Mouse (Mus musculus): ENCODE data around the gene 1700025C18Rik. TPM values are rescaled to one million over a fixed set of nuclear protein-coding genes. Genes with fewer than 3 reads are reported as not detected.

1700025C18Rik gene
- polyA plus RNA-seq, 1 experiment from 2014 or later: not detected

GRCm38 (mm10) chr2:165043090-165043636 lies 47.4 kb downstream of the 1700025C18Rik start:
- Histone ChIP-seq H3K4me2 (ENCODE audit: low read depth, low read length) (peak overlapping the region; percentile 14; the same call in 1 of the 2 replicates), H3K4me1 (ENCODE audit: control insufficient read depth, insufficient read depth, low read length) (no peaks in the 10 kb centered on the region)
- WGBS: 8% methylated on average over 17 of the region's 17 CpGs

DNA sequence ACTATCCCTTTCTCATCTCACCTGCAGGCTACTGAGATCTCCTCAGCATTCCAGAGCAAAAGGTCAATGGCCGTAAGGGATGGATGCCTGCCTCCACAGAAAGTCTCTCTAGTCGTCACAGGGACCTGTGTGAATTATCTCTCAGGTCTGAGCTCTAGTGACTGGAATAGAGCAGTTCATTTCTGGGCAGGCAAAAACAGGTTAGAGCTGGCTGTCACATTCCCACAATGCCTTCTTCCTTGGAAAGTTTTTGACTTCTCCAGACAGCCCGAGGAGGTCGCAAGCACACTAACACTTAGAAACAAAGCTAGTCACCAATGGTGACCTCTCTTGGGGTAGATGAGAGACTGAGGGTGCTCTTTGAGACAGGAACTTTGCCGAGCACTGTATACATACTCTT lies 48.4 kb downstream of the 1700025C18Rik start:
- Histone ChIP-seq H3K4me3 (ENCODE audit: low read depth, low read length) (no peak overlapping the region), H3K9me3 (ENCODE audit: control insufficient read depth, low read length) (no peaks in the 10 kb centered on the region), H3K4me1 (ENCODE audit: control insufficient read depth, insufficient read depth, low read length) (no peaks in the 10 kb centered on the region), H3K4me2 (ENCODE audit: low read depth, low read length) (no peak overlapping the region), H3K36me3 (ENCODE audit: control insufficient read depth, insufficient read depth, low read length) (no peaks in the 10 kb centered on the region), H3K27me3 (replicated peaks; ENCODE audit: control insufficient read depth, insufficient read depth, low read length) (no peaks in the 10 kb centered on the region), H3K27ac (replicated peaks; ENCODE audit: low read depth, low read length) (no peak overlapping the region), H3K9ac (ENCODE audit: low read depth, low read length) (no peak overlapping the region)
- DNase-seq (ENCODE audit: low spot score) (no peak), ATAC-seq (ENCODE audit: low read depth) (no peak)
- WGBS: 72% methylated on average over 5 of the region's 5 CpGs

More at GRCm38 (mm10) chr2:165043090-165043636, 47.4 kb downstream of the 1700025C18Rik start:
- Histone ChIP-seq H3K27me3 (replicated peaks; ENCODE audit: control insufficient read depth, insufficient read depth, low read length) (no peaks in the 10 kb centered on the region), H3K9ac (ENCODE audit: low read depth, low read length) (no peak overlapping the region), H3K4me3 (ENCODE audit: low read depth, low read length) (no peak overlapping the region), H3K9me3 (ENCODE audit: control insufficient read depth, low read length) (no peaks in the 10 kb centered on the region), H3K36me3 (ENCODE audit: control insufficient read depth, insufficient read depth, low read length) (no peaks in the 10 kb centered on the region), H3K27ac (replicated peaks; ENCODE audit: low read depth, low read length) (no peak overlapping the region)
- peak; percentile 37 for DNase-seq (ENCODE audit: low spot score)
- ATAC-seq (ENCODE audit: low read depth): peak; percentile 55; the same call in 1 of the 2 replicates

- Histone ChIP-seq H3K27ac (replicated peaks; ENCODE audit: low read depth, low read length) (no peak overlapping the region), H3K4me1 (ENCODE audit: control insufficient read depth, insufficient read depth, low read length) (peaks cover 12% of the 10 kb centered on the region), H3K4me3 (ENCODE audit: low read depth, low read length) (no peak overlapping the region), H3K36me3 (ENCODE audit: control insufficient read depth, insufficient read depth, low read length) (no peaks in the 10 kb centered on the region), H3K27me3 (replicated peaks; ENCODE audit: control insufficient read depth, insufficient read depth, low read length) (no peaks in the 10 kb centered on the region), H3K4me2 (ENCODE audit: low read depth, low read length) (no peak overlapping the region), H3K9ac (ENCODE audit: low read depth, low read length) (no peak overlapping the region), H3K9me3 (ENCODE audit: control insufficient read depth, low read length) (no peaks in the 10 kb centered on the region)
- ATAC-seq (ENCODE audit: low read depth) (no peak), DNase-seq (ENCODE audit: low spot score) (no peak)
- 69% methylated on average over 4 of the region's 4 CpGs for WGBS
These were observed 53.1 kb downstream of the 1700025C18Rik start for GRCm38 (mm10) chr2:165037415-165037814.

DNA sequence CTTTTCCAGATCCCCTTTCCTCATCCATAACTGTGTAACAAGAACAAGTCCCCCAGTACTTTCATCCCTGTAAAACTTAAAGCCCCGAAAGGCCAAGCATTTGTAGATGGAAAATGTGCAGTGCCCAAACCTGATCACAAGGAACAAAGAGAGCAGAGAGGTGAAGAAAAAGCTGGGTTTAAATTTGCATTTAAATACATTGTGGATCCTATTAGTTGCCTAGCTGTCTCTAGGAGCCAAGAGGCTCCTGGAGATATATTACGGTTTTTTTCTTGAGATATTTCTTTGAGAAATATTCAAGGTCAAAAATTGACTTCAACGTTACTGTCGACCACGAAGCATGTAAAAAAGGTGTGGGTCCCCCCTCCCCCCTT lies 55.5 kb downstream of the 1700025C18Rik start:
- 38% methylated on average over 5 of the region's 5 CpGs for WGBS
- ATAC-seq (ENCODE audit: low read depth): no peak
- Histone ChIP-seq H3K4me1 (ENCODE audit: control insufficient read depth, insufficient read depth, low read length) (peaks cover 17% of the 10 kb centered on the region), H3K4me3 (ENCODE audit: low read depth, low read length) (peak overlapping the region; percentile 74), H3K27ac (replicated peaks; ENCODE audit: low read depth, low read length) (0 out of 2 replicates have a peak overlapping the region, but pooled peaks have one; percentile 3), H3K27me3 (replicated peaks; ENCODE audit: control insufficient read depth, insufficient read depth, low read length) (no peaks in the 10 kb centered on the region), H3K4me2 (ENCODE audit: low read depth, low read length) (peak overlapping the region; percentile 40), H3K36me3 (ENCODE audit: control insufficient read depth, insufficient read depth, low read length) (no peaks in the 10 kb centered on the region), H3K9ac (ENCODE audit: low read depth, low read length) (no peak overlapping the region), H3K9me3 (ENCODE audit: control insufficient read depth, low read length) (no peaks in the 10 kb centered on the region)
- no peak for DNase-seq (ENCODE audit: low spot score)

DNA sequence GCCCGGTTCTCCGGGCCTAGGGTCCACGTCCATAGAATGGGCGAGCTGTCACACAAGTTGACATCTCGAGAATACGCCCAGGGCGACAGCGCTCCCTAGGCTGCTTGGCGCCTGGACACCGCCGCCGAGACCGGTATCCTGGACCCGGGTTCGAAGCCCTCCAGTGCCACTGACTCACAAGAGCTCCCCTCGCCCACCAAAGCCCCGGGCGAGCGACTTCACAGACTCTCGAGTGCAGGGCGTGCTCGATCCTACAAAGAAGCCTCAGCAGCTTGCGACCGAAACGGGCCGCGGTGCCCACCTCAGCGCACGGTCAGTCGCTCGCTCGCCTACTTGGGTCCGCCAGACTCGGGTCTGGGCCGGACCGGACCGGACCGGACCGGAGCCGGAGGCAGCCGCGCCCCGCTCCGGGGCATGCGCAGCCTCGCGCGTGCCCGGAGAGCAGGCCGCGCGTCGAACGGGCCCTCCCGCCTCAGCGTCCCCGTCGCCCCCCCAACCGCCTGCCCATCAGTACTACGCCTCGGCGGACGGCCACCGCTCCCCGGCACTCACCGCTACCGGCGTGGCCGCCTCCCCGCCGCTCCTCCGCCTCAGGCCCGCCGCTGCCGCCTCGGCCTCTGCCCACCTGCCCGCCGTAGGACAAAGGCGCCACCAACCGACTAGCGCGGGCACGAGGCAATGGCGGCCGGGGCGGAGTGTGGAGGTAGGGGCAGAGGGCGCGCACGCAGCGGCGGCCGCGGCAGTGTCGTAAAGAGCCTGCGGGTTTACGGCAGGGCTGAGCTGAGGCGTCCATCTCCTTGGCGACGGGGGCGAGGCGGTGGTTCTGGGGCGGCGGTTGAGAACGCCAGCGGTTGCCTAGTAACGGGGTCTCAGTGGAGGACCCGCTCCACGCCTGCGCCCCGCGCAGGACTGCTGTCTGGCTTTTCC lies 56.2 kb downstream of the 1700025C18Rik start, which contains the start of gene Ncoa5:
TSS of gene Ncoa5 (minus strand) at position 737 of the 927 bp plus-strand sequence.
- under 1% methylated on average over 66 of the region's 111 CpGs for WGBS

DNA sequence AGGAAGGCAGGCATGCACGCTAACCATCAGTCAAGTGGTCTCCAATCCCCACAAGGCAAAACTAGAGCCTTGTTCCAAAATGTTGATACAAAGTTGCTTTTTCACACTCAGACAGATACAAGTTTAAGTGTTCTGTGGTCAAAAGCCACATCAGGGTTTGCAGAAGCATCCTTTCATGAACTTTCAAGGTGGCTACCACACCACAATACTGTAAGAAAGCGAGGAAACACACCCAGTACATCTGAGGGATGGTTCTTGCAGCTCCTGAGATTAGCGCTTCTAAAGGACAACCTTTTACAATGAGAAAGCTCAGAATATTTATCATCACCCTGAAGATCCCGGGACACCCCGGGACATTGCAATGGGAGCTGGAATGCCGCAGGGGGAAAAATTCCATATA lies 57.2 kb downstream of the 1700025C18Rik start:
- peak overlapping the region; percentile 85 for H3K9ac ChIP-seq (ENCODE audit: low read depth, low read length)
- ATAC-seq (ENCODE audit: low read depth): no peak

More for the DNA sequence above, 56.2 kb downstream of the 1700025C18Rik start, which contains the start of gene Ncoa5:
- peaks cover 17% of the 10 kb centered on the region for H3K4me1 ChIP-seq (ENCODE audit: control insufficient read depth, insufficient read depth, low read length)
- peak within 1 kb of the TSS; percentile 85 for H3K27ac ChIP-seq (replicated peaks; ENCODE audit: low read depth, low read length)
- ATAC-seq (ENCODE audit: low read depth) (peak; percentile 99), DNase-seq (ENCODE audit: low spot score) (peak; percentile 99)
- H3K27me3 ChIP-seq (replicated peaks; ENCODE audit: control insufficient read depth, insufficient read depth, low read length): no peaks in the 10 kb centered on the region
- H3K4me3 ChIP-seq (ENCODE audit: low read depth, low read length): peak within 1 kb of the TSS; percentile 74
- H3K4me2 ChIP-seq (ENCODE audit: low read depth, low read length): peak within 1 kb of the TSS; percentile 87
- peak within 1 kb of the TSS; percentile 85 for H3K9ac ChIP-seq (ENCODE audit: low read depth, low read length)
- H3K36me3 ChIP-seq (ENCODE audit: control insufficient read depth, insufficient read depth, low read length): no peaks in the 10 kb centered on the region
- H3K9me3 ChIP-seq (ENCODE audit: control insufficient read depth, low read length): no peaks in the 10 kb centered on the region

GRCm38 (mm10) chr2:165032533-165032932 lies 58.0 kb downstream of the 1700025C18Rik start:
- Histone ChIP-seq H3K9me3 (ENCODE audit: control insufficient read depth, low read length) (no peaks in the 10 kb centered on the region), H3K9ac (ENCODE audit: low read depth, low read length) (0 out of 2 replicates have a peak overlapping the region, but pooled peaks have one; percentile 85), H3K4me1 (ENCODE audit: control insufficient read depth, insufficient read depth, low read length) (peaks cover 17% of the 10 kb centered on the region), H3K4me3 (ENCODE audit: low read depth, low read length) (no peak overlapping the region), H3K4me2 (ENCODE audit: low read depth, low read length) (peak overlapping the region; percentile 87; the same call in 1 of the 2 replicates), H3K36me3 (ENCODE audit: control insufficient read depth, insufficient read depth, low read length) (no peaks in the 10 kb centered on the region), H3K27me3 (replicated peaks; ENCODE audit: control insufficient read depth, insufficient read depth, low read length) (no peaks in the 10 kb centered on the region), H3K27ac (replicated peaks; ENCODE audit: low read depth, low read length) (no peak overlapping the region)
- 42% methylated on average over 3 of the region's 3 CpGs for WGBS
- no peak for ATAC-seq (ENCODE audit: low read depth)
- peak; percentile 30 for DNase-seq (ENCODE audit: low spot score)

More for the DNA sequence above, 57.2 kb downstream of the 1700025C18Rik start:
- WGBS: 34% methylated on average over 6 of the region's 6 CpGs
- Histone ChIP-seq H3K4me2 (ENCODE audit: low read depth, low read length) (peak overlapping the region; percentile 87), H3K4me1 (ENCODE audit: control insufficient read depth, insufficient read depth, low read length) (peaks cover 17% of the 10 kb centered on the region), H3K27ac (replicated peaks; ENCODE audit: low read depth, low read length) (no peak overlapping the region), H3K27me3 (replicated peaks; ENCODE audit: control insufficient read depth, insufficient read depth, low read length) (no peaks in the 10 kb centered on the region), H3K36me3 (ENCODE audit: control insufficient read depth, insufficient read depth, low read length) (no peaks in the 10 kb centered on the region), H3K9me3 (ENCODE audit: control insufficient read depth, low read length) (no peaks in the 10 kb centered on the region), H3K4me3 (ENCODE audit: low read depth, low read length) (peak overlapping the region; percentile 74)
- DNase-seq (ENCODE audit: low spot score): no peak

Data from embryonic facial prominence, embryonic 14.5 days (tissue).